Mouse (Mus musculus) lung, postnatal 0 days (tissue): ENCODE results near the gene Mgea5. TPM values are rescaled to one million over a fixed set of nuclear protein-coding genes. Genes with fewer than 3 reads are reported as not detected.

Source experiments
- ATAC-seq: fragments of 200-750 bp; cut with Nextera tagmentation; 2 replicates; pipeline ENCODE4 v1.8.0; 2017; ENCODE audit warnings: moderate library complexity
- DNase-seq: peaks from one replicate; pipeline ENCODE4 v3.0.0-alpha.2; 2016; ENCODE audit warnings: low spot score
- H3K27ac ChIP-seq: fragments of 300-500 bp; sonication (generic); 2 replicates; pipeline ENCODE4 v1.5.1; 2014; ENCODE audit warnings: antibody characterized with exemption, mild to moderate bottlenecking, low read length, mixed read lengths
- H3K27me3 ChIP-seq: fragments of 300-500 bp; sonication (generic); replicated peaks from 2 replicates; pipeline ENCODE4 v1.6.1; 2014; ENCODE audit warnings: low read length, mixed read lengths; ENCODE audit not compliant: insufficient read depth
- H3K36me3 ChIP-seq: fragments of 300-500 bp; sonication (generic); 2 replicates; pipeline ENCODE4 v1.6.1; 2014; ENCODE audit warnings: low read length, mixed read lengths; ENCODE audit not compliant: insufficient read depth
- H3K4me1 ChIP-seq: fragments of 300-500 bp; sonication (generic); 2 replicates; pipeline ENCODE4 v1.6.1; 2014; ENCODE audit warnings: antibody characterized with exemption, low read depth, low read length, mixed read lengths; ENCODE audit not compliant: insufficient read depth
- H3K4me2 ChIP-seq: fragments of 300-500 bp; sonication (generic); replicated peaks from 2 replicates; pipeline ENCODE4 v1.6.1; 2014; ENCODE audit warnings: low read depth, mild to moderate bottlenecking, low read length, moderate library complexity, mixed read lengths
- H3K4me3 ChIP-seq: fragments of 300-500 bp; sonication (generic); 2 replicates; pipeline ENCODE4 v1.5.1; 2014; ENCODE audit warnings: low read depth, low read length
- H3K9ac ChIP-seq: fragments of 300-500 bp; sonication (generic); replicated peaks from 2 replicates; pipeline ENCODE4 v1.6.1; 2014; ENCODE audit warnings: low read depth, mild to moderate bottlenecking
- H3K9me3 ChIP-seq: fragments of 300-500 bp; sonication (generic); 2 replicates; pipeline ENCODE4 v1.6.1; 2016; ENCODE audit warnings: low read length, mixed read lengths
- CTCF ChIP-seq: IDR thresholded peaks from 2 replicates; pipeline ENCODE4 v1.5.1; 2016; ENCODE audit warnings: antibody characterized with exemption, mild to moderate bottlenecking
- EP300 ChIP-seq: IDR thresholded peaks from 2 replicates; pipeline ENCODE4 v1.6.1; 2016; ENCODE audit warnings: antibody characterized with exemption, mild to moderate bottlenecking, control low read depth
- WGBS: fragments of 180-500 bp; shearing (Covaris S2); extraction: QIAGEN DNeasy Blood & Tissue Kit; methylation state at CpG from one replicate; pipeline ENCODE4 v1.1.7; 2014; 5-methylcytosine and 5-hydroxymethylcytosine counted together
- polyA plus RNA-seq: library from polyadenylated mRNA; unstranded; fragments of >200 nt; fragmentation: Nextera tagmentation; extraction: Ambion mirVana; gene quantifications from 2 replicates; pipeline ENCODE4 v1.2.1, GENCODE M21; 2015

Gene Mgea5
- polyA plus RNA-seq, 1 experiment from 2014 or later: 26.4 TPM

GRCm38 (mm10) chr19:45742218-45742983 is 41.2 kb downstream of the Mgea5 start, which contains the start of gene Fgf8:
Fgf8 (minus strand) TSS chr19:45742915.
- Histone ChIP-seq H3K27me3 (peaks cover 65% of the 10 kb centered on the region), H3K27ac (no peak within 1 kb of the TSS), H3K9ac (no peak within 1 kb of the TSS), H3K4me2 (peak within 1 kb of the TSS; percentile 76), H3K36me3 (no peaks in the 10 kb centered on the region), H3K4me1 (peaks cover 7% of the 10 kb centered on the region; the same call in 1 of the 2 replicates), H3K9me3 (no peaks in the 10 kb centered on the region), H3K4me3 (peak within 1 kb of the TSS; percentile 42)
- WGBS: under 1% methylated on average over 41 of the region's 68 CpGs
- no peak for DNase-seq
- no peak; the same call in 1 of the 2 replicates for ATAC-seq
- no peak for TF ChIP-seq CTCF

- no peak for ATAC-seq
- H3K36me3 ChIP-seq: no peaks in the 10 kb centered on the region
- no peak overlapping the region for H3K27ac ChIP-seq
- TF ChIP-seq CTCF: no peak
- no peak for TF ChIP-seq EP300
- no peaks in the 10 kb centered on the region for H3K9me3 ChIP-seq
- H3K4me2 ChIP-seq: no peak overlapping the region; the same call in 1 of the 2 replicates
- 3% methylated on average over 45 of the region's 45 CpGs for WGBS
- H3K4me3 ChIP-seq: peak overlapping the region; percentile 42; the same call in 1 of the 2 replicates
- H3K27me3 ChIP-seq: peaks cover 71% of the 10 kb centered on the region
- no peak for DNase-seq
- no peak overlapping the region for H3K9ac ChIP-seq
- H3K4me1 ChIP-seq: peaks cover 9% of the 10 kb centered on the region; the same call in 1 of the 2 replicates
Measured at GRCm38 (mm10) chr19:45741431-45742217, 42.0 kb downstream of the Mgea5 start.

- Histone ChIP-seq H3K36me3 (no peaks in the 10 kb centered on the region), H3K9me3 (no peaks in the 10 kb centered on the region), H3K27ac (no peak overlapping the region), H3K9ac (no peak overlapping the region), H3K4me1 (peaks cover 9% of the 10 kb centered on the region; the same call in 1 of the 2 replicates), H3K27me3 (peaks cover 72% of the 10 kb centered on the region), H3K4me3 (no peak overlapping the region), H3K4me2 (no peak overlapping the region)
- 10% methylated on average over 7 of the region's 7 CpGs for WGBS
- no peak for TF ChIP-seq EP300
- no peak for TF ChIP-seq CTCF
- DNase-seq: no peak
- ATAC-seq: no peak
Measured at GRCm38 (mm10) chr19:45740817-45741216, 42.8 kb downstream of the Mgea5 start.

GRCm38 (mm10) chr19:45740233-45740632 is 43.4 kb downstream of the Mgea5 start:
- DNase-seq (no peak), ATAC-seq (no peak)
- Histone ChIP-seq H3K4me1 (peaks cover 9% of the 10 kb centered on the region; the same call in 1 of the 2 replicates), H3K27ac (no peak overlapping the region), H3K4me2 (no peak overlapping the region), H3K36me3 (no peaks in the 10 kb centered on the region), H3K4me3 (no peak overlapping the region), H3K9me3 (no peaks in the 10 kb centered on the region), H3K27me3 (peaks cover 70% of the 10 kb centered on the region), H3K9ac (no peak overlapping the region)
- 15% methylated on average over 13 of the region's 13 CpGs for WGBS
- TF ChIP-seq EP300 (no peak), CTCF (no peak)

GRCm38 (mm10) chr19:45738521-45738920 is 45.1 kb downstream of the Mgea5 start:
- Histone ChIP-seq H3K4me3 (no peak overlapping the region), H3K27ac (no peak overlapping the region), H3K9me3 (no peaks in the 10 kb centered on the region), H3K9ac (no peak overlapping the region), H3K27me3 (peaks cover 64% of the 10 kb centered on the region), H3K4me1 (peaks cover 9% of the 10 kb centered on the region; the same call in 1 of the 2 replicates), H3K36me3 (no peaks in the 10 kb centered on the region), H3K4me2 (no peak overlapping the region)
- 79% methylated on average over 5 of the region's 5 CpGs for WGBS
- no peak for ATAC-seq
- TF ChIP-seq CTCF: no peak
- no peak for TF ChIP-seq EP300
- no peak for DNase-seq

GRCm38 (mm10) chr19:45737846-45738484 is 45.7 kb downstream of the Mgea5 start:
- no peak for ATAC-seq

More at GRCm38 (mm10) chr19:45737846-45738484, 45.7 kb downstream of the Mgea5 start:
- Histone ChIP-seq H3K4me2 (no peak overlapping the region), H3K36me3 (no peaks in the 10 kb centered on the region), H3K27ac (no peak overlapping the region), H3K27me3 (peaks cover 66% of the 10 kb centered on the region), H3K4me3 (no peak overlapping the region), H3K4me1 (peaks cover 9% of the 10 kb centered on the region; the same call in 1 of the 2 replicates), H3K9ac (no peak overlapping the region), H3K9me3 (no peaks in the 10 kb centered on the region)
- TF ChIP-seq CTCF (no peak), EP300 (no peak)
- no peak for DNase-seq
- 81% methylated on average over 10 of the region's 10 CpGs for WGBS
